Mouse (Mus musculus): ENCODE results near the gene Gm10491. TPM values are rescaled to one million over a fixed set of nuclear protein-coding genes. Genes with fewer than 3 reads are reported as not detected.

Gm10491 gene
- polyA plus RNA-seq, 1 experiment: not detected

- no peak overlapping the region for H3K4me2 ChIP-seq (ENCODE audit: low read depth)
- H3K36me3 ChIP-seq (ENCODE audit: control insufficient read depth, insufficient read depth): peaks cover 5% of the 10 kb centered on the region
- peaks cover 10% of the 10 kb centered on the region for H3K79me2 ChIP-seq (ENCODE audit: control insufficient read depth, insufficient read depth)
- no peak overlapping the region for H3K4me3 ChIP-seq
- no peak overlapping the region for H3ac ChIP-seq (ENCODE audit: control insufficient read depth, insufficient read length)
- TF ChIP-seq MYOG (IDR thresholded peaks at IDR 0.05; ENCODE audit: control insufficient read depth in 1 of 3, insufficient read depth in 1 of 3, insufficient read length in 2 of 3, low read depth in 2 of 3) (no peak), E2F4 (IDR thresholded peaks at IDR 0.05; ENCODE audit: insufficient read depth) (no peak)
- no peaks in the 10 kb centered on the region for H3K27me3 ChIP-seq (ENCODE audit: control insufficient read depth, insufficient read depth, insufficient read length)
Measured at GRCm38 (mm10) chrX:7868506-7868905, 39.1 kb downstream of the Gm10491 start.

GRCm38 (mm10) chrX:7867141-7867540 is 40.5 kb downstream of the Gm10491 start:
- Histone ChIP-seq H3K4me2 (ENCODE audit: low read depth) (no peak overlapping the region), H3ac (ENCODE audit: control insufficient read depth, insufficient read length) (no peak overlapping the region), H3K36me3 (ENCODE audit: control insufficient read depth, insufficient read depth) (peaks cover 5% of the 10 kb centered on the region), H3K4me3 (no peak overlapping the region), H3K27me3 (ENCODE audit: control insufficient read depth, insufficient read depth, insufficient read length) (no peaks in the 10 kb centered on the region), H3K79me2 (ENCODE audit: control insufficient read depth, insufficient read depth) (peaks cover 14% of the 10 kb centered on the region)
- TF ChIP-seq USF1 (IDR thresholded peaks at IDR 0.05; ENCODE audit: low read depth): no peak
- no peak for TF ChIP-seq MYOD1 (IDR thresholded peaks at IDR 0.05; ENCODE audit: control insufficient read depth in 1 of 3, insufficient read length in 2 of 3, low read depth in 2 of 3)
- TF ChIP-seq SRF (IDR thresholded peaks at IDR 0.05; ENCODE audit: control insufficient read depth, insufficient read length, low read depth): no peak
- TF ChIP-seq TCF12 (IDR thresholded peaks at IDR 0.05; ENCODE audit: insufficient read depth, poor library complexity, severe bottlenecking): no peak
- no peak for TF ChIP-seq POLR2AphosphoS2 (IDR thresholded peaks at IDR 0.05; ENCODE audit: insufficient read length, low read depth)
- TF ChIP-seq MYOG (IDR thresholded peaks at IDR 0.05; ENCODE audit: control insufficient read depth in 1 of 3, insufficient read depth in 1 of 3, insufficient read length in 2 of 3, low read depth in 2 of 3): no peak
- TF ChIP-seq POLR2A (IDR thresholded peaks at IDR 0.05; ENCODE audit: insufficient read length, low read depth): no peak
- no peak for TF ChIP-seq TCF3 (IDR thresholded peaks at IDR 0.05; ENCODE audit: insufficient read length, low read depth)
- TF ChIP-seq E2F4 (IDR thresholded peaks at IDR 0.05; ENCODE audit: insufficient read depth): no peak
- no peak for TF ChIP-seq REST (IDR thresholded peaks at IDR 0.05; ENCODE audit: insufficient read depth, insufficient read length)

GRCm38 (mm10) chrX:7865786-7866185 is 41.8 kb downstream of the Gm10491 start:
- Histone ChIP-seq H3ac (ENCODE audit: control insufficient read depth, insufficient read length) (no peak overlapping the region), H3K4me3 (no peak overlapping the region), H3K36me3 (ENCODE audit: control insufficient read depth, insufficient read depth) (no peaks in the 10 kb centered on the region), H3K79me2 (ENCODE audit: control insufficient read depth, insufficient read depth) (peaks cover 22% of the 10 kb centered on the region), H3K4me2 (ENCODE audit: low read depth) (no peak overlapping the region), H3K27me3 (ENCODE audit: control insufficient read depth, insufficient read depth, insufficient read length) (no peaks in the 10 kb centered on the region)
- TF ChIP-seq USF1 (IDR thresholded peaks at IDR 0.05; ENCODE audit: low read depth) (no peak), REST (IDR thresholded peaks at IDR 0.05; ENCODE audit: insufficient read depth, insufficient read length) (no peak), POLR2AphosphoS2 (IDR thresholded peaks at IDR 0.05; ENCODE audit: insufficient read length, low read depth) (no peak), MYOG (IDR thresholded peaks at IDR 0.05; ENCODE audit: control insufficient read depth in 1 of 3, insufficient read depth in 1 of 3, insufficient read length in 2 of 3, low read depth in 2 of 3) (no peak), POLR2A (IDR thresholded peaks at IDR 0.05; ENCODE audit: insufficient read length, low read depth) (no peak), MYOD1 (IDR thresholded peaks at IDR 0.05; ENCODE audit: control insufficient read depth in 1 of 3, insufficient read length in 2 of 3, low read depth in 2 of 3) (no peak), TCF12 (IDR thresholded peaks at IDR 0.05; ENCODE audit: insufficient read depth, poor library complexity, severe bottlenecking) (no peak), SRF (IDR thresholded peaks at IDR 0.05; ENCODE audit: control insufficient read depth, insufficient read length, low read depth) (no peak), MAX (IDR thresholded peaks at IDR 0.05; ENCODE audit: low read depth) (no peak), CEBPB (IDR thresholded peaks at IDR 0.05; ENCODE audit: insufficient read depth, poor library complexity, severe bottlenecking) (no peak), E2F4 (IDR thresholded peaks at IDR 0.05; ENCODE audit: insufficient read depth) (no peak), TCF3 (IDR thresholded peaks at IDR 0.05; ENCODE audit: insufficient read length, low read depth) (no peak)

DNA sequence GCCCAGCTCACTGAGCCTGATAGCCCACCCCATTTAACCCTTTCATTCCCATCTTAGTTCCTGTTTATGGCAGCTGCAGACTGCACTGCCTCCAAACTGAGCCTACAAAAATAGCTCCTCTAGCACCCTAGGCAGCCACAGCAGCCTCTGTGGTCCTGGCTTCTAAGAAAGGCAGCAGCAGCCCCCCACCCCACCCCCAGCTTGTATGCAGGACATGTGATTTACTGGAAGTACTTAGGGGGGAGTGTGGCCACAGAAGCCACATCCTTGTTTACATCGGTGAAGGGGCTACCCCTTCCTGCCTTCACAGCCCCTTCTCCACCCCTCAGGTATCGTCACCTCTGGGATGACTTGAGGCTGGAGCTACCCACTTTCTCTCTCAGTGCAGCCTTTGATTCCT is 42.3 kb downstream of the Gm10491 start:
- Histone ChIP-seq H3K4me3 (no peak overlapping the region), H3K79me2 (ENCODE audit: control insufficient read depth, insufficient read depth) (peaks cover 22% of the 10 kb centered on the region), H3ac (ENCODE audit: control insufficient read depth, insufficient read length) (no peak overlapping the region), H3K36me3 (ENCODE audit: control insufficient read depth, insufficient read depth) (no peaks in the 10 kb centered on the region), H3K4me2 (ENCODE audit: low read depth) (no peak overlapping the region), H3K27me3 (ENCODE audit: control insufficient read depth, insufficient read depth, insufficient read length) (no peaks in the 10 kb centered on the region)
- no peak for TF ChIP-seq MYOG (IDR thresholded peaks at IDR 0.05; ENCODE audit: control insufficient read depth in 1 of 3, insufficient read depth in 1 of 3, insufficient read length in 2 of 3, low read depth in 2 of 3)
- no peak for TF ChIP-seq TCF12 (IDR thresholded peaks at IDR 0.05; ENCODE audit: insufficient read depth, poor library complexity, severe bottlenecking)
- no peak for TF ChIP-seq REST (IDR thresholded peaks at IDR 0.05; ENCODE audit: insufficient read depth, insufficient read length)
- no peak for TF ChIP-seq POLR2AphosphoS2 (IDR thresholded peaks at IDR 0.05; ENCODE audit: insufficient read length, low read depth)
- TF ChIP-seq POLR2A (IDR thresholded peaks at IDR 0.05; ENCODE audit: insufficient read length, low read depth): no peak
- no peak for TF ChIP-seq USF1 (IDR thresholded peaks at IDR 0.05; ENCODE audit: low read depth)
- TF ChIP-seq SRF (IDR thresholded peaks at IDR 0.05; ENCODE audit: control insufficient read depth, insufficient read length, low read depth): no peak
- no peak for TF ChIP-seq MYOD1 (IDR thresholded peaks at IDR 0.05; ENCODE audit: control insufficient read depth in 1 of 3, insufficient read length in 2 of 3, low read depth in 2 of 3)
- TF ChIP-seq MAX (IDR thresholded peaks at IDR 0.05; ENCODE audit: low read depth): no peak
- no peak for TF ChIP-seq CEBPB (IDR thresholded peaks at IDR 0.05; ENCODE audit: insufficient read depth, poor library complexity, severe bottlenecking)
- TF ChIP-seq E2F4 (IDR thresholded peaks at IDR 0.05; ENCODE audit: insufficient read depth): no peak
- no peak for TF ChIP-seq TCF3 (IDR thresholded peaks at IDR 0.05; ENCODE audit: insufficient read length, low read depth)

- Histone ChIP-seq H3K36me3 (ENCODE audit: control insufficient read depth, insufficient read depth) (no peaks in the 10 kb centered on the region), H3K79me2 (ENCODE audit: control insufficient read depth, insufficient read depth) (peaks cover 22% of the 10 kb centered on the region), H3K27me3 (ENCODE audit: control insufficient read depth, insufficient read depth, insufficient read length) (no peaks in the 10 kb centered on the region), H3K4me3 (no peak overlapping the region), H3ac (ENCODE audit: control insufficient read depth, insufficient read length) (no peak overlapping the region), H3K4me2 (ENCODE audit: low read depth) (no peak overlapping the region)
- TF ChIP-seq TCF3 (IDR thresholded peaks at IDR 0.05; ENCODE audit: insufficient read length, low read depth): no peak
- no peak for TF ChIP-seq MYOG (IDR thresholded peaks at IDR 0.05; ENCODE audit: control insufficient read depth in 1 of 3, insufficient read depth in 1 of 3, insufficient read length in 2 of 3, low read depth in 2 of 3)
- no peak for TF ChIP-seq SRF (IDR thresholded peaks at IDR 0.05; ENCODE audit: control insufficient read depth, insufficient read length, low read depth)
- TF ChIP-seq MAX (IDR thresholded peaks at IDR 0.05; ENCODE audit: low read depth): no peak
- no peak for TF ChIP-seq POLR2A (IDR thresholded peaks at IDR 0.05; ENCODE audit: insufficient read length, low read depth)
- no peak for TF ChIP-seq CEBPB (IDR thresholded peaks at IDR 0.05; ENCODE audit: insufficient read depth, poor library complexity, severe bottlenecking)
Measured at GRCm38 (mm10) chrX:7864551-7864950, 43.1 kb downstream of the Gm10491 start.
